Mouse (Mus musculus) T-helper 1 cell (primary cell): ENCODE measurements around the gene Sac3d1.

ENCODE experiments used
- in situ Hi-C: fragments of 300-600 bp; cut with MboI, MseI; formaldehyde crosslinking; loops from one replicate; pipeline ENCODE4 v1.15.1; 2025; ENCODE audit warnings: high pct_unique_total_duplicates

The Sac3d1 gene

DNA sequence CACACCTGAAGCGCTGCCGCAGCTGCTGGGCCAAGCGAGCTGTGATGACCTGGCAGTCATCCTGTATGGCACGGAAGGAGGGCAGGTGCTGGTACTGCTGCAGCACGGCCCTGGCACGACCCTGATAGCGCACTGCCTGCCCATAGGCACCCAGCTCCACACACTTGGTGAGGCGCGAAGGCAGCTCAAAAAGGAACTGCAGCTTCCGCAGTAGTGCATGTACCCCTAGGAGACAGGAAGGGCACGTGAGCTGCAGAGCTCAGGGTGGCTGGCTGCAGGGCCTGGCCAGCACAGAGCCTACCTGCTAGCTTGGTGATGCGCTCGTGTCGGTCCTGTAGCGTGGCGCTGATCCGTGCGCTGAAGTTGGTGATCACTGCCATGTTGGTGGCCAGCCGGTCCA lies 47.2 kb downstream of the Sac3d1 start:
- in situ Hi-C loops: no loop called here

DNA sequence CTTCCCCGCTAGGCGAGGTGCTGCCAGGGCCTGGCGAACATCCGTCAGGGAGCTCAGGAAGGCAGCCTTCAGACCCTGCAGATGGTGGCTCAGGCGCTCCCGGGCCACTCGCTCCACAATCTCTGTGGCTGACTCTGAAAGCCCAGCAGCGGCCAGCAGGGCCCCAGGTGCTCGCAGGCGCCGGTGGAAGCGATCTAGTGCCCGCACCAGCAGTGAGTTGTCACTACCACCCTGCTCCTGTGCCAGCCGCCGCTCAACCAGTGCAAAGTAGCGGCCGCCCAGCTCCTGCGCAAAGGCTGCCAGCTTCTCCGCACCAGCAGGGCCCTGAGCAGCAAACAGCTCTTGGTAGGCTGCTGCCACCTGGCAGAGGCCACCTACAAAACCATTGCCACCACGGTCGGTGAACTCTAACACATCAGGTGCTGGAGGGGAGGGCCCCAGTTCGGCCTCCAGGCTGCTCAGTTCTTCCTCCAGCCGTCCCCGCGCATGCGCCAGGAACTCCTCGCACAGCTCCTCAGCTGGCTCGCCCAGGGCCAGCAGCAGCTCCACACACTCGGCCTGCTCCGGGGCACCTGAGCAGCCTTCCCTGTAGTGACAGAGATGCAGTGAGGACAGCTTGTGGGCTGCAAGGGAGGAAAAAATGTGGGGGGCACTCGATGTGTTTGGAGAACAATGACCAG lies 47.7 kb downstream of the Sac3d1 start:
- in situ Hi-C loops: no loop called here

GRCm38 (mm10) chr19:6069851-6070250 lies 48.6 kb downstream of the Sac3d1 start:
- in situ Hi-C loops: loop anchor here (10.0 kb wide), 2 partner anchors 45 to 265 kb away; partner anchors contain the start of genes Men1 and Sac3d1

- in situ Hi-C loops: loop anchor here (10.0 kb wide), 2 partner anchors 46 to 266 kb away; partner anchors contain the start of genes Men1 and Sac3d1
Observed at GRCm38 (mm10) chr19:6068951-6069350, 49.5 kb downstream of the Sac3d1 start.

- in situ Hi-C loops: loop anchor here (10.0 kb wide), 2 partner anchors 47 to 267 kb away; partner anchors contain the start of genes Men1 and Sac3d1
Observed at GRCm38 (mm10) chr19:6067724-6068415, 50.6 kb downstream of the Sac3d1 start, which contains the start of gene Tm7sf2. Gene Tm7sf2 (minus strand): TSS chr19:6068373.

- in situ Hi-C loops: loop anchor here (10.0 kb wide), 2 partner anchors 48 to 268 kb away; partner anchors contain the start of genes Men1 and Sac3d1
Observed at GRCm38 (mm10) chr19:6067011-6067723, 51.3 kb downstream of the Sac3d1 start.

DNA sequence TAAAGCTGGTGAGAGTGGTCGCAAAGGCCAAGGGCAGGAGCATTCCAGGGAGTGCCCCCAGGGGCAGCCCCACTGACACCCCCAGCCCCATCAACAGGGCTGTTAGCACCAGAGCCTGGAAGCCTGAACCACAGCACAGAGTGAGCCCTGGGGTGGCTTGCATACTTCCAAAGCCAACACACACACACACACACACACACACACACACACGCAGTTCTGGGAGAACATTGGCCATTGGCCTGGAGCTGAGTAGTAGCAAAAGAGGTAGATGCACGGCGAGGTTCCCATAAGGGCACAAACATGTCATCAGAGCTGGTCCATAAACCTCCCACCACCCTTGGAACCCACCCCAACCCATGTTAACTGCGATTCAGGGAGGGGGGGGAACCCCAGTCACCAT lies 51.9 kb downstream of the Sac3d1 start:
- in situ Hi-C loops: loop anchor here (10.0 kb wide), 2 partner anchors 48 to 268 kb away; partner anchors contain the start of genes Men1 and Sac3d1
